Mouse (Mus musculus): Measurements from ENCODE around the gene Fanci. TPM values are rescaled to one million over a fixed set of nuclear protein-coding genes. Genes with fewer than 3 reads are reported as not detected.

The Fanci gene
- polyA plus RNA-seq, 1 experiment from 2014 or later: 12.2 TPM

GRCm38 (mm10) chr7:79398971-79399370 is 7.2 kb downstream of the Fanci start:
- TF ChIP-seq CTCF (IDR thresholded peaks at IDR 0.05): no peak
- POLR2A ChIA-PET: no interaction called here
- no peak for DNase-seq (ENCODE audit: low read depth, low spot score)
- in situ Hi-C loops (cut with MboI; ENCODE audit: low pct_unique_long_range_greater_than_20kb): no loop called here
- no peak for ATAC-seq
- no peaks in the 10 kb centered on the region for H3K27me3 ChIP-seq
- CTCF ChIA-PET: interaction anchor here (1.5 kb wide), 1 partner anchor 25 kb away, joined by 5 read pairs; no protein-coding TSS in a partner anchor

- in situ Hi-C loops (cut with MboI; ENCODE audit: low pct_unique_long_range_greater_than_20kb): no loop called here
- no peak for ATAC-seq
Observed at GRCm38 (mm10) chr7:79400296-79400695, 8.6 kb downstream of the Fanci start.

GRCm38 (mm10) chr7:79414449-79415375 is 23.0 kb downstream of the Fanci start:
- in situ Hi-C loops (cut with MboI; ENCODE audit: low pct_unique_long_range_greater_than_20kb): no loop called here
- ChIA-PET CTCF (interaction anchor here (1.1 to 1.2 kb wide), 2 partner anchors 24 to 45 kb away, joined by 3 to 4 read pairs; no protein-coding TSS in a partner anchor), POLR2A (no interaction called here)
- DNase-seq (ENCODE audit: low read depth, low spot score) (no peak), ATAC-seq (no peak)
- no peak for TF ChIP-seq CTCF (IDR thresholded peaks at IDR 0.05)
- no peaks in the 10 kb centered on the region for H3K27me3 ChIP-seq

More at GRCm38 (mm10) chr7:79400296-79400695, 8.6 kb downstream of the Fanci start:
- TF ChIP-seq CTCF (IDR thresholded peaks at IDR 0.05): no peak
- no peaks in the 10 kb centered on the region for H3K27me3 ChIP-seq
- no peak for DNase-seq (ENCODE audit: low read depth, low spot score)
- ChIA-PET POLR2A (no interaction called here), CTCF (no interaction called here)

GRCm38 (mm10) chr7:79419950-79420349 is 28.2 kb downstream of the Fanci start:
- ChIA-PET CTCF (no interaction called here), POLR2A (no interaction called here)
- DNase-seq (ENCODE audit: low read depth, low spot score) (peak; percentile 13), ATAC-seq (no peak)
- no peak for TF ChIP-seq CTCF (IDR thresholded peaks at IDR 0.05)
- H3K27me3 ChIP-seq: no peaks in the 10 kb centered on the region
- in situ Hi-C loops (cut with MboI; ENCODE audit: low pct_unique_long_range_greater_than_20kb): no loop called here

GRCm38 (mm10) chr7:79422876-79423275 is 31.1 kb downstream of the Fanci start:
- in situ Hi-C loops (cut with MboI; ENCODE audit: low pct_unique_long_range_greater_than_20kb): no loop called here
- ATAC-seq (no peak), DNase-seq (ENCODE audit: low read depth, low spot score) (no peak)
- TF ChIP-seq CTCF (IDR thresholded peaks at IDR 0.05): no peak
- CTCF ChIA-PET: no interaction called here
- H3K27me3 ChIP-seq: no peaks in the 10 kb centered on the region
- POLR2A ChIA-PET: no interaction called here

GRCm38 (mm10) chr7:79425804-79426203 is 34.1 kb downstream of the Fanci start:
- in situ Hi-C loops (cut with MboI; ENCODE audit: low pct_unique_long_range_greater_than_20kb): no loop called here

GRCm38 (mm10) chr7:79428243-79428642 is 36.5 kb downstream of the Fanci start:
- ATAC-seq: no peak
- POLR2A ChIA-PET: no interaction called here
- CTCF ChIA-PET: no interaction called here
- no peak for TF ChIP-seq CTCF (IDR thresholded peaks at IDR 0.05)
- in situ Hi-C loops (cut with MboI; ENCODE audit: low pct_unique_long_range_greater_than_20kb): no loop called here
- no peaks in the 10 kb centered on the region for H3K27me3 ChIP-seq
- no peak for DNase-seq (ENCODE audit: low read depth, low spot score)

More at GRCm38 (mm10) chr7:79425804-79426203, 34.1 kb downstream of the Fanci start:
- TF ChIP-seq CTCF (IDR thresholded peaks at IDR 0.05): no peak
- ChIA-PET CTCF (interaction anchor here (0.9 to 2.5 kb wide), 2 partner anchors 17 to 28 kb away, joined by 3 to 5 read pairs; no protein-coding TSS in a partner anchor), POLR2A (no interaction called here)
- ATAC-seq (no peak), DNase-seq (ENCODE audit: low read depth, low spot score) (no peak)
- H3K27me3 ChIP-seq: no peaks in the 10 kb centered on the region

- ChIA-PET POLR2A (no interaction called here), CTCF (no interaction called here)
- in situ Hi-C loops (cut with MboI; ENCODE audit: low pct_unique_long_range_greater_than_20kb): no loop called here
- no peak for ATAC-seq
- no peaks in the 10 kb centered on the region for H3K27me3 ChIP-seq
- DNase-seq (ENCODE audit: low read depth, low spot score): no peak
- no peak for TF ChIP-seq CTCF (IDR thresholded peaks at IDR 0.05)
Observed at GRCm38 (mm10) chr7:79440035-79440434, 48.3 kb downstream of the Fanci start.

GRCm38 (mm10) chr7:79447048-79447447 is 55.3 kb downstream of the Fanci start:
- H3K27me3 ChIP-seq: no peaks in the 10 kb centered on the region
- ChIA-PET CTCF (no interaction called here), POLR2A (no interaction called here)
- DNase-seq (ENCODE audit: low read depth, low spot score) (no peak), ATAC-seq (no peak)
- in situ Hi-C loops (cut with MboI; ENCODE audit: low pct_unique_long_range_greater_than_20kb): no loop called here
- TF ChIP-seq CTCF (IDR thresholded peaks at IDR 0.05): no peak

GRCm38 (mm10) chr7:79447486-79447885 is 55.8 kb downstream of the Fanci start:
- ChIA-PET CTCF (interaction anchor here (1.2 kb wide), 1 partner anchor 15 kb away, joined by 3 read pairs; no protein-coding TSS in a partner anchor), POLR2A (interaction anchor here (0.7 kb wide), 1 partner anchor 8 kb away, joined by 3 read pairs; no protein-coding TSS in a partner anchor)
- in situ Hi-C loops (cut with MboI; ENCODE audit: low pct_unique_long_range_greater_than_20kb): no loop called here
- no peak for TF ChIP-seq CTCF (IDR thresholded peaks at IDR 0.05)
- no peak for ATAC-seq
- H3K27me3 ChIP-seq: no peaks in the 10 kb centered on the region
- no peak for DNase-seq (ENCODE audit: low read depth, low spot score)

- ATAC-seq: no peak
- H3K27me3 ChIP-seq: no peaks in the 10 kb centered on the region
- no peak for DNase-seq (ENCODE audit: low read depth, low spot score)
- CTCF ChIA-PET: no interaction called here
- no peak for TF ChIP-seq CTCF (IDR thresholded peaks at IDR 0.05)
- in situ Hi-C loops (cut with MboI; ENCODE audit: low pct_unique_long_range_greater_than_20kb): loop anchor here (10.0 kb wide), 2 partner anchors 217 to 547 kb away; partner anchors contain the start of gene Isg20
- POLR2A ChIA-PET: no interaction called here
Observed at GRCm38 (mm10) chr7:79461721-79462120, 70.0 kb downstream of the Fanci start.
